Mouse (Mus musculus): Measurements from ENCODE around the gene Mycl. TPM values are rescaled to one million over a fixed set of nuclear protein-coding genes. Genes with fewer than 3 reads are reported as not detected.

Gene Mycl
- total and polyA plus RNA-seq, 3 experiments, result 0.11 TPM; not detected in 2

GRCm38 (mm10) chr4:122962751-122963150 is 32.7 kb upstream of the Mycl start:
- Histone ChIP-seq H3K4me3 (ENCODE audit: low read depth, low read length) (no peak overlapping the region), H3K4me1 (ENCODE audit: insufficient read depth, low read depth, low read length) (peaks cover 11% of the 10 kb centered on the region; the same call in 1 of the 2 replicates), H3K9me3 (replicated peaks) (no peaks in the 10 kb centered on the region), H3K27me3 (ENCODE audit: insufficient read depth, low read length) (peaks cover 43% of the 10 kb centered on the region), H3K36me3 (replicated peaks) (no peaks in the 10 kb centered on the region)
- DNase-seq (ENCODE audit: low spot score) (no peak), ATAC-seq (ENCODE audit: extremely low read depth, insufficient number of reproducible peaks, low FRiP score, poor library complexity, severe bottlenecking) (no peak)
- TF ChIP-seq GATA2 (IDR thresholded peaks at IDR 0.05; ENCODE audit: borderline replicate concordance, low read depth, low read length) (no peak), GATA1 (IDR thresholded peaks at IDR 0.05; ENCODE audit: borderline replicate concordance, low read length) (no peak), POLR2AphosphoS5 (IDR thresholded peaks at IDR 0.05; ENCODE audit: insufficient replicate concordance, low read depth, low read length) (no peak), TAL1 (conservative IDR thresholded peaks at IDR 0.05; ENCODE audit: low read depth, low read length) (no peak), CTCF (IDR thresholded peaks at IDR 0.05; ENCODE audit: low read depth, low read length) (no peak)

GRCm38 (mm10) chr4:122968106-122968505 is 27.3 kb upstream of the Mycl start:
- Histone ChIP-seq H3K4me1 (ENCODE audit: insufficient read depth, low read depth, low read length) (no peaks in the 10 kb centered on the region), H3K9me3 (replicated peaks) (no peaks in the 10 kb centered on the region), H3K36me3 (replicated peaks) (no peaks in the 10 kb centered on the region), H3K4me3 (ENCODE audit: low read depth, low read length) (no peak overlapping the region), H3K27me3 (ENCODE audit: insufficient read depth, low read length) (peaks cover 21% of the 10 kb centered on the region)
- no peak for TF ChIP-seq POLR2AphosphoS5 (IDR thresholded peaks at IDR 0.05; ENCODE audit: insufficient replicate concordance, low read depth, low read length)
- no peak for TF ChIP-seq GATA1 (IDR thresholded peaks at IDR 0.05; ENCODE audit: borderline replicate concordance, low read length)
- no peak for TF ChIP-seq GATA2 (IDR thresholded peaks at IDR 0.05; ENCODE audit: borderline replicate concordance, low read depth, low read length)
- no peak for TF ChIP-seq CTCF (IDR thresholded peaks at IDR 0.05; ENCODE audit: low read depth, low read length)
- TF ChIP-seq TAL1 (conservative IDR thresholded peaks at IDR 0.05; ENCODE audit: low read depth, low read length), result no peak
- no peak for DNase-seq (ENCODE audit: low spot score)
- ATAC-seq (ENCODE audit: extremely low read depth, insufficient number of reproducible peaks, low FRiP score, poor library complexity, severe bottlenecking), result no peak

- no peak overlapping the region for H3K4me3 ChIP-seq (ENCODE audit: low read depth, low read length)
- H3K4me1 ChIP-seq (ENCODE audit: insufficient read depth, low read depth, low read length), result no peaks in the 10 kb centered on the region
- TF ChIP-seq CTCF (IDR thresholded peaks at IDR 0.05; ENCODE audit: low read depth, low read length), result no peak
- TF ChIP-seq POLR2AphosphoS5 (IDR thresholded peaks at IDR 0.05; ENCODE audit: insufficient replicate concordance, low read depth, low read length), result no peak
- no peak for TF ChIP-seq GATA2 (IDR thresholded peaks at IDR 0.05; ENCODE audit: borderline replicate concordance, low read depth, low read length)
- no peak for TF ChIP-seq GATA1 (IDR thresholded peaks at IDR 0.05; ENCODE audit: borderline replicate concordance, low read length)
- TF ChIP-seq TAL1 (conservative IDR thresholded peaks at IDR 0.05; ENCODE audit: low read depth, low read length), result no peak
- peaks cover 16% of the 10 kb centered on the region for H3K27me3 ChIP-seq (ENCODE audit: insufficient read depth, low read length)
- no peaks in the 10 kb centered on the region for H3K9me3 ChIP-seq (replicated peaks)
- H3K36me3 ChIP-seq (replicated peaks), result no peaks in the 10 kb centered on the region
- DNase-seq (ENCODE audit: low spot score) (no peak), ATAC-seq (ENCODE audit: extremely low read depth, insufficient number of reproducible peaks, low FRiP score, poor library complexity, severe bottlenecking) (no peak)
Observed at GRCm38 (mm10) chr4:122971191-122971590, 24.3 kb upstream of the Mycl start.

- no peak for ATAC-seq (ENCODE audit: extremely low read depth, insufficient number of reproducible peaks, low FRiP score, poor library complexity, severe bottlenecking)
Observed at GRCm38 (mm10) chr4:122971646-122972045, 23.8 kb upstream of the Mycl start.

GRCm38 (mm10) chr4:122972056-122972455 is 23.4 kb upstream of the Mycl start:
- no peak for ATAC-seq (ENCODE audit: extremely low read depth, insufficient number of reproducible peaks, low FRiP score, poor library complexity, severe bottlenecking)
- no peak for DNase-seq (ENCODE audit: low spot score)
- H3K4me1 ChIP-seq (ENCODE audit: insufficient read depth, low read depth, low read length), result no peaks in the 10 kb centered on the region
- H3K36me3 ChIP-seq (replicated peaks), result no peaks in the 10 kb centered on the region
- no peaks in the 10 kb centered on the region for H3K9me3 ChIP-seq (replicated peaks)
- no peak overlapping the region for H3K4me3 ChIP-seq (ENCODE audit: low read depth, low read length)
- TF ChIP-seq CTCF (IDR thresholded peaks at IDR 0.05; ENCODE audit: low read depth, low read length), result no peak
- no peak for TF ChIP-seq GATA1 (IDR thresholded peaks at IDR 0.05; ENCODE audit: borderline replicate concordance, low read length)
- TF ChIP-seq GATA2 (IDR thresholded peaks at IDR 0.05; ENCODE audit: borderline replicate concordance, low read depth, low read length), result no peak
- TF ChIP-seq POLR2AphosphoS5 (IDR thresholded peaks at IDR 0.05; ENCODE audit: insufficient replicate concordance, low read depth, low read length), result no peak
- TF ChIP-seq TAL1 (conservative IDR thresholded peaks at IDR 0.05; ENCODE audit: low read depth, low read length), result no peak
- peaks cover 10% of the 10 kb centered on the region; the same call in 1 of the 2 replicates for H3K27me3 ChIP-seq (ENCODE audit: insufficient read depth, low read length)

More at GRCm38 (mm10) chr4:122971646-122972045, 23.8 kb upstream of the Mycl start:
- no peaks in the 10 kb centered on the region for H3K9me3 ChIP-seq (replicated peaks)
- no peaks in the 10 kb centered on the region for H3K4me1 ChIP-seq (ENCODE audit: insufficient read depth, low read depth, low read length)
- no peak for DNase-seq (ENCODE audit: low spot score)
- TF ChIP-seq GATA1 (IDR thresholded peaks at IDR 0.05; ENCODE audit: borderline replicate concordance, low read length), result no peak
- TF ChIP-seq TAL1 (conservative IDR thresholded peaks at IDR 0.05; ENCODE audit: low read depth, low read length), result no peak
- TF ChIP-seq CTCF (IDR thresholded peaks at IDR 0.05; ENCODE audit: low read depth, low read length), result no peak
- no peak for TF ChIP-seq GATA2 (IDR thresholded peaks at IDR 0.05; ENCODE audit: borderline replicate concordance, low read depth, low read length)
- no peak for TF ChIP-seq POLR2AphosphoS5 (IDR thresholded peaks at IDR 0.05; ENCODE audit: insufficient replicate concordance, low read depth, low read length)
- peaks cover 11% of the 10 kb centered on the region for H3K27me3 ChIP-seq (ENCODE audit: insufficient read depth, low read length)
- H3K36me3 ChIP-seq (replicated peaks), result no peaks in the 10 kb centered on the region
- H3K4me3 ChIP-seq (ENCODE audit: low read depth, low read length), result no peak overlapping the region

- TF ChIP-seq GATA1 (IDR thresholded peaks at IDR 0.05; ENCODE audit: borderline replicate concordance, low read length) (no peak), TAL1 (conservative IDR thresholded peaks at IDR 0.05; ENCODE audit: low read depth, low read length) (no peak), CTCF (IDR thresholded peaks at IDR 0.05; ENCODE audit: low read depth, low read length) (no peak), GATA2 (IDR thresholded peaks at IDR 0.05; ENCODE audit: borderline replicate concordance, low read depth, low read length) (no peak), POLR2AphosphoS5 (IDR thresholded peaks at IDR 0.05; ENCODE audit: insufficient replicate concordance, low read depth, low read length) (no peak)
- no peaks in the 10 kb centered on the region for H3K9me3 ChIP-seq (replicated peaks)
- H3K36me3 ChIP-seq (replicated peaks), result no peaks in the 10 kb centered on the region
- peaks cover 10% of the 10 kb centered on the region; the same call in 1 of the 2 replicates for H3K27me3 ChIP-seq (ENCODE audit: insufficient read depth, low read length)
- no peak for DNase-seq (ENCODE audit: low spot score)
- H3K4me1 ChIP-seq (ENCODE audit: insufficient read depth, low read depth, low read length), result no peaks in the 10 kb centered on the region
- H3K4me3 ChIP-seq (ENCODE audit: low read depth, low read length), result no peak overlapping the region
- ATAC-seq (ENCODE audit: extremely low read depth, insufficient number of reproducible peaks, low FRiP score, poor library complexity, severe bottlenecking), result no peak
Observed at GRCm38 (mm10) chr4:122974976-122975520, 20.4 kb upstream of the Mycl start.
